35 mouse cellular contexts compared by ENCODE assay signal in genomic region chr10:67950059-67950748, GRCm38 (mm10). TPM values are rescaled to one million over a fixed set of nuclear protein-coding genes. Genes with fewer than 3 reads are reported as not detected.
A peak's percentile ranks its signal among the peaks of the same experiment; 100 is the strongest.
DNase-seq lines count a peak whose midpoint lies in the region; ATAC-seq and TF ChIP-seq lines count a peak whose summit lies in the region.
"Had no signal": no experiment of that assay in that cellular context is flagged by ENCODE, and none has a peak within 500 bp of the region (broad histone marks: within the 10 kb centered on the region; RNA-seq: fewer than 3 reads in every experiment).

No protein-coding gene starts in this region.

- peak; percentile 17 to 18 for DNase-seq in spleen, postnatal 36 days (ENCODE audit: low spot score in 2 of 2)
- no peak for DNase-seq in spleen, postnatal 4 days (ENCODE audit: low spot score in 2 of 2)
- DNase-seq in MN1 (ENCODE audit: low spot score) = no peak
- DNase-seq in heart, adult 18-20 months = no peak
- DNase-seq in cerebellum, adult 2 months = no peak
- DNase-seq: adrenal gland, adult 2 months; adrenal gland, postnatal 36 days; cerebellum, adult 9-10 months; cerebellum, postnatal 36 days; embryo, embryonic 11 days; gastrocnemius, postnatal 25 days; heart, adult 2 months; heart, postnatal 4 days; kidney, adult 9 months; kidney, postnatal 10 days; layer of hippocampus, postnatal 36 days; left cerebral cortex, postnatal 4 days; liver, embryonic 13.5 days; right cerebral cortex, postnatal 25 days; thymus, adult 2 months; thymus, postnatal 36 days had no signal

- H3ac ChIP-seq in myocyte (ENCODE audit: control insufficient read depth, insufficient read length) = no peak overlapping the region

- H3K27me3 ChIP-seq in myocyte (ENCODE audit: control insufficient read depth, insufficient read depth, insufficient read length) = no peaks in the 10 kb centered on the region
- H3K27me3 ChIP-seq in cerebellum, adult 2 months (ENCODE audit: control insufficient read depth, insufficient read depth, low read length) = no peaks in the 10 kb centered on the region
- H3K27me3 ChIP-seq: embryonic facial prominence, embryonic 12.5 days; heart, embryonic 12.5 days; hindbrain, embryonic 13.5 days; liver, embryonic 13.5 days; neural tube, embryonic 12.5 days had no signal

- H3K36me3 ChIP-seq in myocyte (ENCODE audit: control insufficient read depth, insufficient read depth) = no peaks in the 10 kb centered on the region
- H3K36me3 ChIP-seq: embryonic facial prominence, embryonic 12.5 days; G1E; heart, embryonic 12.5 days; hindbrain, embryonic 13.5 days; liver, embryonic 13.5 days; neural tube, embryonic 12.5 days had no signal

- peak; percentile 42 for ATAC-seq in common myeloid progenitor, adult 5-6 weeks (replicated peaks; ENCODE audit: low read depth, poor library complexity, severe bottlenecking)
- ATAC-seq: activated CD4-positive, CD25-positive, alpha-beta regulatory T cell, adult 4 months; forebrain, embryonic 14.5 days; intestine, postnatal 0 days; midbrain, embryonic 16.5 days had no signal

- no peak overlapping the region for H3K4me2 ChIP-seq in myocyte (ENCODE audit: low read depth)
- H3K4me2 ChIP-seq: embryonic facial prominence, embryonic 12.5 days; heart, embryonic 12.5 days; hindbrain, embryonic 13.5 days; liver, embryonic 13.5 days; midbrain, embryonic 11.5 days; neural tube, embryonic 12.5 days had no signal

- WGBS in cerebellum, adult 2 months = 72% methylated on average over 8 of the region's 8 CpGs

- no peaks in the 10 kb centered on the region for H3K79me2 ChIP-seq in myocyte (ENCODE audit: control insufficient read depth, insufficient read depth)

- H3K27ac ChIP-seq in cerebellum, adult 2 months (ENCODE audit: insufficient read depth, low read length) = no peak overlapping the region
- H3K27ac ChIP-seq: embryonic facial prominence, embryonic 12.5 days; heart, adult 2 months; hindbrain, embryonic 13.5 days; liver, embryonic 13.5 days; macrophage; neural tube, embryonic 12.5 days had no signal

- TF ChIP-seq CTCF in cerebellum, adult 2 months (IDR thresholded peaks at IDR 0.05; ENCODE audit: borderline replicate concordance, insufficient read depth, low read depth, low read length) = no peak

- no peak overlapping the region for H3K4me3 ChIP-seq in myocyte
- H3K4me3 ChIP-seq in cerebellum, adult 2 months (replicated peaks; ENCODE audit: insufficient read depth, low read depth, low read length) = no peak overlapping the region
- H3K4me3 ChIP-seq: embryonic facial prominence, embryonic 12.5 days; heart, adult 2 months; heart, embryonic 12.5 days; hindbrain, embryonic 13.5 days; liver, embryonic 13.5 days; neural tube, embryonic 12.5 days had no signal

- H3K4me1 ChIP-seq in cerebellum, adult 2 months (ENCODE audit: control insufficient read depth, insufficient read depth, low read length) = no peaks in the 10 kb centered on the region
- H3K4me1 ChIP-seq: embryonic facial prominence, embryonic 12.5 days; heart, embryonic 12.5 days; hindbrain, embryonic 13.5 days; liver, embryonic 13.5 days; neural tube, embryonic 12.5 days had no signal

- no peak for TF ChIP-seq POLR2A in myocyte (IDR thresholded peaks at IDR 0.05; ENCODE audit: insufficient read length, low read depth)
- no peak for TF ChIP-seq POLR2A in cerebellum, adult 2 months (IDR thresholded peaks at IDR 0.05; ENCODE audit: borderline replicate concordance, insufficient read depth, low read length)

TF ChIP-seq in myocyte, 11 proteins besides CTCF, POLR2A, EP300 and RAD21:
- no peak for TF ChIP-seq USF1 (IDR thresholded peaks at IDR 0.05; ENCODE audit: low read depth)
- TF ChIP-seq MYOD1 (IDR thresholded peaks at IDR 0.05; ENCODE audit: control insufficient read depth in 1 of 3, insufficient read length in 2 of 3, low read depth in 2 of 3) = peak; percentile 13 to 78 (median 40)
- no peak for TF ChIP-seq REST (IDR thresholded peaks at IDR 0.05; ENCODE audit: insufficient read depth, insufficient read length)
- peak in 2 of 3 experiments; percentile 43 to 53 for TF ChIP-seq MYOG (IDR thresholded peaks at IDR 0.05; ENCODE audit: control insufficient read depth in 1 of 3, insufficient read depth in 1 of 3, insufficient read length in 2 of 3, low read depth in 2 of 3)
- peak; percentile 47 for TF ChIP-seq TCF12 (IDR thresholded peaks at IDR 0.05; ENCODE audit: insufficient read depth, poor library complexity, severe bottlenecking)
- no peak for TF ChIP-seq SRF (IDR thresholded peaks at IDR 0.05; ENCODE audit: control insufficient read depth, insufficient read length, low read depth)
TF ChIP-seq in myocyte: peak in this region for 3.

RNA-seq across cellular contexts. Expression of gene Rtkn2, which starts 29.2 kb away (rescaled TPM):
- 5.8 and 13.7 TPM in 2 replicates for total RNA-seq in common myeloid progenitor, adult 5-6 weeks (2017)
- 3.5 TPM for polyA plus RNA-seq in myocyte (2012; fragmentation: generic; extraction: Trizol)
- total RNA-seq in heart, adult 18-20 months (2021) = under 1 TPM; 0.22 to 0.41 TPM
- 1.4 and 2.0 TPM in 2 replicates for polyA plus RNA-seq in cerebellum, adult 2 months (2012; rRNA removed)
- polyA plus RNA-seq: adrenal gland, adult 2 months; G1E; large intestine, adult 2 months had no signal

RNA-seq across cellular contexts. Expression of gene Zfp365, which starts 37.7 kb away (rescaled TPM):
- 0.18 TPM in 1 of 2 replicates, not detected in the other for total RNA-seq in common myeloid progenitor, adult 5-6 weeks (2017)
- polyA plus RNA-seq in myocyte (2012; fragmentation: generic; extraction: Trizol) = 11.1 TPM
- under 1 TPM; 0.23 to 0.37 TPM for total RNA-seq in heart, adult 18-20 months (2021)
- 32.2 and 39.7 TPM in 2 replicates for polyA plus RNA-seq in cerebellum, adult 2 months (2012; rRNA removed)
- polyA plus RNA-seq: G1E had no signal

Comparison
In these comparisons a context has a peak if more than half of its experiments do, and no peak if none do; other contexts are left out.
1. DNase-seq: peak in spleen, postnatal 36 days (2 of 2); none in spleen, postnatal 4 days (0 of 2), MN1 (single experiment), heart, adult 18-20 months (0 of 2) and cerebellum, adult 2 months (0 of 2).